Mouse (Mus musculus) cortical plate, adult 2 months (tissue): ENCODE measurements at regions not wholly inside any gene's neighbourhood (a gene's known extent, or its start where the extent isn't known, plus 50 kb on each side); places are given as distances from the start of the nearest gene placed in this dataset.

Experiments
- H3K27ac ChIP-seq: fragments of 200-500 bp; 2 replicates; pipeline ENCODE4 v1.5.1; 2012; ENCODE audit warnings: low read length, control low read depth, inconsistent platforms; ENCODE audit not compliant: insufficient read depth
- H3K4me1 ChIP-seq: fragments of 200-500 bp; 2 replicates; pipeline ENCODE4 v1.6.1; 2011; ENCODE audit warnings: low read length; ENCODE audit not compliant: control insufficient read depth, insufficient read depth
- H3K4me3 ChIP-seq: fragments of 200-500 bp; 2 replicates; pipeline ENCODE4 v1.5.1; 2011; ENCODE audit warnings: mild to moderate bottlenecking, low read length, control low read depth; ENCODE audit not compliant: insufficient read depth
- CTCF ChIP-seq: fragments of 200-500 bp; IDR thresholded peaks from 2 replicates; pipeline ENCODE4 v1.5.1; 2011; ENCODE audit warnings: mild to moderate bottlenecking, control low read depth, low read length; ENCODE audit not compliant: insufficient read depth; ENCODE audit errors: extremely low read depth
- POLR2A ChIP-seq: fragments of 200-500 bp; IDR thresholded peaks from 2 replicates; pipeline ENCODE4 v1.6.1; 2011; ENCODE audit warnings: mild to moderate bottlenecking, low read length, control low read depth; ENCODE audit not compliant: insufficient read depth; ENCODE audit errors: extremely low read depth

- TF ChIP-seq CTCF (no peak), POLR2A (no peak)
- no peak overlapping the region for H3K27ac ChIP-seq
- H3K4me1 ChIP-seq: no peaks in the 10 kb centered on the region; the same call in 1 of the 2 replicates
- H3K4me3 ChIP-seq: no peak overlapping the region
These were observed 323.9 kb upstream of the Rnaseh2b start for GRCm38 (mm10) chr14:61968467-61968866.

DNA sequence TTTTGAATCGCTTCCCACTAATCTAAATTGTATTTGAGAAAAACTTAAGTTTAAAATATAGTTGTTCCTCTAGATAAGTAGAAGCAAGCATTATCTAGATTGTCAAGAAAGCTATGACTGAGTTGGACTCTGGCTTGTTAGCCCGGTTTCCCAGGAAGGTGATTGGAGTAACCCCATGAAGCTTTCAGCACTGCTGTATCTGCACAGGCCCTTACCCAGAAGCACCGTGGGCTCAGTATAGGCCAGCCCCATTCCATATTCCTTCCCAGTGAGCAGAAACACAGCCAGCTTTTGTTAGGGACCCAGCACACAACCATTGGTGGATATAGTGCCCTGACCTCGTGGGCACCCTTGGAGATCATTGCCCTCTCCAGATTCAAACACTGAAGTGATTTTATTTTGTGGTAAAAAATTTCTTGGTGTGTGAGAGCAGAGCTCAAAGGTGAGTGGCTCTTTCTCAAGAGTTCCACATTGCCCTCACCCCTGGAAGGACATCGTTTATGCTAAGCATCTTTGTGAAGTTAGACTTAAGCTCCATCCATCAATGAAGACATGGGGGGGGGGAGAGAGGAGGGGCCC is 323.3 kb upstream of the Rnaseh2b start:
- no peaks in the 10 kb centered on the region; the same call in 1 of the 2 replicates for H3K4me1 ChIP-seq
- no peak overlapping the region for H3K4me3 ChIP-seq
- no peak for TF ChIP-seq POLR2A
- TF ChIP-seq CTCF: no peak
- H3K27ac ChIP-seq: no peak overlapping the region

GRCm38 (mm10) chr14:61970591-61970990 is 321.8 kb upstream of the Rnaseh2b start:
- TF ChIP-seq POLR2A (no peak), CTCF (no peak)
- no peak overlapping the region for H3K27ac ChIP-seq
- no peaks in the 10 kb centered on the region; the same call in 1 of the 2 replicates for H3K4me1 ChIP-seq
- no peak overlapping the region for H3K4me3 ChIP-seq

DNA sequence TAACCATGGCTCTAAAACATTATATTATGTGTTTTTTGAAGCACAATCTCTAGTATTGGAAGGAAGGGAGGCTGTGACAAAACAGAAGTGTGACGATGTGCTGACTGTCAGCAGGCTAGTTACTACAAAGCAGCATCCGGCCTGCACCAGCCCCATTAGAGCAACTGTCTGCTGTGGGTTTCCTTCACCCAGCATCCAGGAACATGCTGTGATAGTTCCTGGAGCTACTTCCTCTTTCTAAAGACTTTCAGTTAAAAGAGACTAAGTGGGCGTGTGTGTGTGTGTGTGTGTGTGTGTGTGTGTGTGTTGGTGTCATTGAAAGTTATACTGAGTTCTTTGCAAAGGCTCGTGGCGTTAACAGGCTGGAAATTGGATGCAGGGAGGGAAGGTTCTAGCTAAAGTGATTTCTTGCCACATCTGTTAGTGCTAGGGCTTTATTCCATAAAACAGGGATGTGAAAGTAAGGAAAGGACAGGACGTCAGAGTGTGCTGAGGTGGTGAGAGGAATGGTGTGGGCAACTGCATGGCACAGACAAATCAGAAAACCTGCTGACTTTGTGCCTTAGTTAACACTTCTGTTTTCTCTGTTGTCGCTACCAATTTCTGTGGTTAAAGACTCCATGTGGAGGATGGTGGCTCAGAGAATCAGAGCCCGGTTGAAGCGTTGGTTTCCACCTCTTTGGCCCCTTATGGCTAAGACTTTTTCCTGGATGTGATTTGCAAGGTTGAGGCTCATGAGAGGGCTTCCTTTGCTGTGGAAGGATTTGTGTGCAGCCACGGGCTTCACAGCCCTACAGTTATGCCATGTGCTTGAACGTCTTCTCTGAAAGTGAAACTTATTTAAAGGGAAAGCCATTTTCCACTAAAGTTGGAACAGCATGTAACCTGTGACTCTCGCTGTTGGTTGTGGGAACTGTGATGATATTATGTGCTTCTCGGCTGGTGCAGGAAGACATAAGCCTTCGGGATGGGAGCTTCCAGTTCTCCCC is 321.0 kb upstream of the Rnaseh2b start:
- TF ChIP-seq POLR2A: no peak
- TF ChIP-seq CTCF: no peak
- no peak overlapping the region for H3K4me3 ChIP-seq
- no peaks in the 10 kb centered on the region; the same call in 1 of the 2 replicates for H3K4me1 ChIP-seq
- 0 out of 2 replicates have a peak overlapping the region, but pooled peaks have one; percentile 77 for H3K27ac ChIP-seq

- Histone ChIP-seq H3K4me1 (no peaks in the 10 kb centered on the region; the same call in 1 of the 2 replicates), H3K4me3 (no peak overlapping the region), H3K27ac (no peak overlapping the region)
- TF ChIP-seq CTCF: no peak
- TF ChIP-seq POLR2A: no peak
These were observed 317.1 kb upstream of the Rnaseh2b start for GRCm38 (mm10) chr14:61975301-61975732.

DNA sequence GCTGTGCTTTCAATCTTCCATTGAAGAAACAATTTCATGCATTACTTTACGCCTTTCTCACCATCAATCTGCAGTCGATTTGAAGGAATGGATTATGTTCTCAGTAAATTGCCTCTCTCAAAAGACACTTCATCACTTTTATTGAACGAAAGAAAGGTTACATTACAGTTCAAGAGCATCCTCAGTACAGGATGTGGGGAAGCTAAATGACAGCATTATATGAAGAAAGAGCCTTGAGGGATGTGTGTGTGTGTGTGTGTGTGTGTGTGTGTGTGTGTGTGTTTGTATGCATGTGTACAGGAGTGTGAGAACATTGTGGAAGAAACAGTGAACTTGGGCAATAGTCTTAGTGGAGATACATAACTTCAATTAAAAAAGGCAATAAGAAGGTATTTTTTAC is 311.8 kb upstream of the Rnaseh2b start:
- no peaks in the 10 kb centered on the region for H3K4me1 ChIP-seq
- no peak overlapping the region for H3K27ac ChIP-seq
- TF ChIP-seq CTCF: no peak
- no peak for TF ChIP-seq POLR2A
- H3K4me3 ChIP-seq: no peak overlapping the region

DNA sequence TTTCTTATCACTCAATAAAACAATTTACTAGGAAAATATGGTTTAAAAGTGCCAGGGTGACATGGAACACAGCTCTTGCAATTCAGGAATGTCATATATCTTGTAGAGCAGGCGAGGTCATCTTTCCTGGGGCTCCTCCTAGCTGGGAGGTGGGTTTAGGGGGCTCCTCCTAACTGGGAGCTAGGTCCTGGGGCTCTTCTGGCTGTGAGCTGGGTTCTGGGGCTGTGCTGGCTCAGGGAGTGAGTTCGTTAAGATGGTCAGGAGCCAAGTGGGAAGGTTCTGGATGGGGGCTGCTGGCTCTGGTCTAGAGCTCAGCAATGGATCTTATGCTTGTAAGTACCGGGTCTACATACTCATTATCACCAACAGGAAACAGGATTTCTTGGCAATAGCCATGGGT is 306.8 kb upstream of the Rnaseh2b start:
- H3K27ac ChIP-seq: no peak overlapping the region
- no peak overlapping the region for H3K4me3 ChIP-seq
- no peaks in the 10 kb centered on the region for H3K4me1 ChIP-seq
- no peak for TF ChIP-seq CTCF
- TF ChIP-seq POLR2A: no peak

DNA sequence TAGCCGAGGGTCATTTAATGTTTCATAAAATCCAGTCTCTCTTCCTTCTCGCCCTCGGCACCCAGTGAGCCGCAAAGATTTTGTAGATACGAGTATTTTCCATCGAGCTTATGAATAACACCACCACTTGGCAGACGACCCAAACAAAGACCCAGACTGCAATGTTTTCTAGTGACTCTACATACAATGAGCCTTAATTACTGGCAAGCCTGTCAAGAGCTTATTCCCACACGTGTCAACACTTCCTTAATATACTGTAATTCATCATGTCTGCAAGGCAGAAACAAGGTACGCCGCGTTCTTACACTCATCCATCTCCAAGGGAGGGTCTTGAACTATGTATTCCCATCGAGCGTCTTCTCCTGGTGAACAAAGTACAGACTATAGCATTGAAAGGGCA is 306.2 kb upstream of the Rnaseh2b start:
- Histone ChIP-seq H3K4me1 (no peaks in the 10 kb centered on the region), H3K4me3 (no peak overlapping the region), H3K27ac (no peak overlapping the region)
- TF ChIP-seq POLR2A (no peak), CTCF (no peak)

DNA sequence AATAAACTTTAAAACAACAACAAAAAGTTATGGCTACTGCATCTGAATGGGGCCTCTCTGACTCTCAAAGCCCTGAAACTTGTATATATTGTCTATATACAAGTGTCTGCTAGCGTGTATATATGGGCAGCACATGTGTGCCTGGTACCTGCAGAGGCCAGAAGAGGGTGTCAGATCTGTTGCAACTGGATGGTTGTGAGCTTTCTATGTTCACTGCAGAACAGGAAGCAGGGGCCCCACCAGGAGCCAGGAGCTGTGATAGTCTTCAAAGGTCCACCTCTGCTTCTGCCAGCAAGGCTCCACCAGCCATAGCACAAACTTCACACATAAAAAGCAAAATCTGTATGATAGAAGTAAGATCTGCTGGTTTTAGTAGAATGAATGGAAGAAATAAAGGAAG is 297.1 kb upstream of the Rnaseh2b start:
- Histone ChIP-seq H3K4me1 (no peaks in the 10 kb centered on the region), H3K27ac (no peak overlapping the region), H3K4me3 (no peak overlapping the region)
- TF ChIP-seq CTCF: no peak
- no peak for TF ChIP-seq POLR2A
